Mouse (Mus musculus) monocyte, adult 5-6 weeks (primary cell): ENCODE data around the gene Atg4d. TPM values are rescaled to one million over a fixed set of nuclear protein-coding genes. Genes with fewer than 3 reads are reported as not detected.
"Not testable (repeated sequence)": the region's sequence is repeated elsewhere in the genome, so short reads cannot be mapped to it uniquely, and the experiment has no call there.

ENCODE experiments used
- ATAC-seq: fragments of 153-309, 156-312 bp; replicated peaks from 2 replicates; pipeline ENCODE4 v1.8.0; 2017; ENCODE audit warnings: mild to moderate bottlenecking; ENCODE audit not compliant: low TSS enrichment, insufficient number of reproducible peaks, severe bottlenecking, poor library complexity, low FRiP score
- total RNA-seq: library from RNA; stranded (forward); fragments of 200-1000, 200-491, 200-594 nt; gene quantifications from 3 replicates; pipeline ENCODE4 v1.2.3, GENCODE M21; 2017

Atg4d gene
- total RNA-seq, 1 experiment from 2014 or later, result 34.6 TPM

DNA sequence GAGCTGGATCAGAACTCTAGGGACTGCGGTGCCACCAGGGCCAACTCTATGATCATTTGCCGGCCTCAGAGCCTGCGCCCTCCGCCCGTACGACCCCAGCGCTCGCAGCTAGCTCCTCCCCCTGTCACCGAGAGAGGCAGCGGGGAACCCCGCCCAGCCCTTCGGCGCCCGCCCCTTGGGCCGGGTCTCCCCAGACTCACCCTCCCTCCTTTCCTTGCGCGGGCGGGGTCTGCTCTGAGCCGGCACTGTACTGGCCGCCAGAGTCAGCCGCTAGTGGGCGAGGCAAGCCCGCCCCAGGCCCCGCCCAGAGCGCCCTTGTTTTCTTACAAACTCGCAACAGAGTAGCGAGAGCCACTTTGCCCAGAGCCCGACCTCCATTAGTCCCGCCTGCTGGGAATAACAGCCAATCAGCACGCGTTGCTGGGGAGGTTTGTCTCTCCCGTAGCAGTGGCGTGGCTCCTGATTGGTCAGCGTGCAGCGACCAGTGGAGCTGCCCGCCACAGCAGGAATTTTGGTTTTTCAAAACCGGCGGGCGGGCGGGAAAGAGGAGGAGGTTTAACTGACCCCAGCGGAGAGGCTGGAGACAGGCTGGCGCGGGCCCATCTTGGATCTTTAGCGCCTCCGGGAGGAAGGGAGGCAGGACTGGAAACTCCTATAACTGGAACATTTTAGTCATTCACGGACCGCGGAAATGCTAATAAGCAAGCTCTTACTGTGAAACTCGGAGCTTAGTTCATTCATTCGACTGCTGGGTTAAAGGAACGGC lies 26.1 kb downstream of the Atg4d start, which contains the start of gene Cdkn2d:
Gene Cdkn2d (minus strand): TSS at position 386 of the 766 bp plus-strand sequence.
- ATAC-seq, result peak; percentile 80

GRCm38 (mm10) chr9:21291868-21292267 lies 26.8 kb downstream of the Atg4d start:
- ATAC-seq, result not testable (repeated sequence)

DNA sequence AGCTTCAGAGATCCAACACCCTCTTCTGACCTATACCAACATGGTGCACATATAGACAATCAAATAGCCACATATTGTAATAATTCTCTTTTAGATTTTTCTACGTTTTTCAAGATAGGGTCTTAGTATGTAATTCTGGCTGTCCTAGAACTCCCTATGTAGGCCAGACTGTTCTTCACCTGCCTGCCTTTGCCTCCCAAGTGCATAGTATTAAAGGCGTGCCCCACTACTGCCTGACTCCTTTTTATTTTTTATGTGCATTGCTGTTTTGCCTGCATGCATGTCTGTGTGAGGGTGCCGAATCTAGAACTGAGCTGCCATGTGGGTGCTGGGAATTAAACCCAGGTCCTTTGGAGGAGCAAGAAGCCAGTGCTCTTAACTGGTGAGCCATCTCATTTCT lies 27.2 kb downstream of the Atg4d start:
- no peak for ATAC-seq

DNA sequence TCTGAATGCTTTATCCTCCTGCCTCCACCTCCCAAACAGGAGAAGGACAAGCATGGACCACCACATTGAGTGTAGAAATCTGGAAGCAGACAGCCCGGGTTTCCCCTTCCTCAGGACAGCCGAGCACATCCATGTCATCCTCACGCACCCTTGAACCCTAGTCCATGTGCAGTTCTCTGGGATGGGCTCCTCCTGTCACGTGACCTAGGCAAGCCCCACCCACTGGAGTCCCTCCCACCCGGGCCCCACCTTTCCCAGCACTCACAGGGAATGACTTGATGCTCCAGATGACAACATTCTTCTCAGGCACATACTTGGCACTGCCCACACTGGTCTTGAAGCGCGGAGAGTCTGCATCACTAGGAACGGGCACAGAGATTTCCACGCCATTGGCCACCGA lies 33.9 kb downstream of the Atg4d start:
- ATAC-seq, result no peak

GRCm38 (mm10) chr9:21305065-21305464 lies 40.0 kb downstream of the Atg4d start:
- ATAC-seq, result no peak

DNA sequence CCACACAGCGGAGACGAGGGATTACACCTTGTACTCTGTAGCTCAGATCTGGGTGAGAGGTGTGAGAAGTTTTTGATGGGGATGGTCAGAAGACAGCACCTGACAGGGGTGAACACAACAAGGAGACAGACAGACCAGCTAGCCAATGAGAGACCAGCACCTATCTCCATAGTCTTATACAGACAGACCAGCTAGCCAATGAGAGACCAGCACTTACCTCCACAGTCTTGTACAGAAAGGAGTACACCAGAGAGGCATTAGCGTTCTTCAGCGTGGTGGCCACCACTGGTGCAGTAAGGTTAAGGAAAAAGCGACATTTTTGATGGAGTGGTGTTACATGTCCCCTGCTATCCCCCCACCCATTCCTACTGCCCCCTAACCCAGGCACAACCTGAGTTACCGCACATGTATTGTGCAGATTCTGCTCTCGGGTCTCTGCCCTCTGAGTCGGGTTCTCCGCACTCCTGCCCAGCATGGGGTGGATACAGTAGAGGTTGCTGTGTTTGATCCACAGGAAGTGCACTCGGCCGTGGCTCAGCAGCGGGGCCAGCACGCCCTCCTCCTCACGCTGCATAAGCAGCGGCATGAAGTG lies 44.2 kb downstream of the Atg4d start:
- peak; percentile 88 for ATAC-seq

GRCm38 (mm10) chr9:21311695-21312094 lies 46.6 kb downstream of the Atg4d start:
- no peak for ATAC-seq

DNA sequence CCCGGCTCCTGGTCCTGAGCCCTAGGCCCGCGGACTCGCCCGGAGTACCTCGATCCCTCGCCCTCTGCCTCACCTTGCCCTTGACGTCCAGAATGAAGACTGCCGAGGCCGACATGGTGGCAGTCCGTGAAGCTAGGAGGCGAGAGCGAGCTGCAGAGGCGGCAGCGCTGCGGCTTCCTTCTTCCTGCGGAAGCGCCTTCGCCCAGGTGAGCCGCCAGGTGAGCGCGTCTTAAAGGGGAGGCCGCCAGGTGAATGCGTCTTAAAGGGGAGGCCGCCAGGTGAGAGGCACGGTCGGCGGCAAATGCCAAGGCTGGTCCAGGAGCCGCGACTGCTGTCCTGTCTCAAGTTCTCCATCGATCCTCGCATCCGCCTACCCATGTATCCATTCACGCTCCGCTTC lies 47.0 kb downstream of the Atg4d start, which contains the start of gene Ap1m2:
Gene Ap1m2 (minus strand): TSS at position 204 of the 400 bp plus-strand sequence.
- no peak for ATAC-seq

- peak; percentile 71 for ATAC-seq
These were observed 48.3 kb downstream of the Atg4d start for GRCm38 (mm10) chr9:21313394-21313793.

- ATAC-seq, result no peak
These were observed 49.5 kb downstream of the Atg4d start for GRCm38 (mm10) chr9:21314367-21315140.

DNA sequence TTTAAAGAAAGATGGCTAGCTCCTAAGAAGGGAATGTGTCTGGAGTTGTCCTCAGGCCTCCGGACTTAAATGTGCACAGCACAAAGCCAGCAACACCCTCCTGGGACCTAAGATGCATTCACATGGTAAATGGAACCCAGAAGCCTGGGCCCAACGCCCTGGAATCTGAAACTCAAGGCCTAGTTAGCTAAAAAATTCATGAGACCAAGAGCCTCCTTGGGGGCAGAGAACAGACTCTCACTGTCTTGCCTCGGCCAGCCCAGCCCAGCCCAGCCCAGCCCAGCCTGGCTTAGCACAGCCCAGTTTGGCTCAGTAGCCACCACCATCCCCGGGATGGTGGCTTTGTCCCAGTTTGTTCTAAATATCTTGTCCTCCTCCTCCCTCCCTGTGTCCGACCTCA lies 50.3 kb downstream of the Atg4d start:
- ATAC-seq, result no peak

DNA sequence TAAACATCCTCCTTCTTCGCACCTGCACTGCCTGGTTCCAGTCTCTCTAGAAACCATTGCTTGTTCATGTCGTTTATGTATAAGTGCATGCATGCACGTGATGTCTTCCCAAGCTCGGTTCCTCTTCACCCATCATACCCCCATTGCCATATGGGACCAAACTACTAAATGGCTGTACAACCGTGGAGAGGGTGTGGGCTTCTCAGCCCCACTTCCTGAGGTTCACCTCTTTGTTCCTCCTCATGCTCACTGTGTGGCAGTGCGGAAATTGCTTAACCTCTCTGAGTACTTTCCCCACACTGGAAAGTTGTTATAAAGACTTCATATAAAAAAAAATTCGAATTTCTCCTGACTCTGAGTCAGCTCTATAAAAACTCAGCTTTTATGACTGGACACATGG lies 51.6 kb downstream of the Atg4d start:
- ATAC-seq, result peak; percentile 70

GRCm38 (mm10) chr9:21318792-21319191 lies 53.7 kb downstream of the Atg4d start:
- no peak for ATAC-seq

GRCm38 (mm10) chr9:21319503-21319902 lies 54.4 kb downstream of the Atg4d start:
- no peak for ATAC-seq

- ATAC-seq, result no peak
These were observed 55.2 kb downstream of the Atg4d start for GRCm38 (mm10) chr9:21320280-21320618.

DNA sequence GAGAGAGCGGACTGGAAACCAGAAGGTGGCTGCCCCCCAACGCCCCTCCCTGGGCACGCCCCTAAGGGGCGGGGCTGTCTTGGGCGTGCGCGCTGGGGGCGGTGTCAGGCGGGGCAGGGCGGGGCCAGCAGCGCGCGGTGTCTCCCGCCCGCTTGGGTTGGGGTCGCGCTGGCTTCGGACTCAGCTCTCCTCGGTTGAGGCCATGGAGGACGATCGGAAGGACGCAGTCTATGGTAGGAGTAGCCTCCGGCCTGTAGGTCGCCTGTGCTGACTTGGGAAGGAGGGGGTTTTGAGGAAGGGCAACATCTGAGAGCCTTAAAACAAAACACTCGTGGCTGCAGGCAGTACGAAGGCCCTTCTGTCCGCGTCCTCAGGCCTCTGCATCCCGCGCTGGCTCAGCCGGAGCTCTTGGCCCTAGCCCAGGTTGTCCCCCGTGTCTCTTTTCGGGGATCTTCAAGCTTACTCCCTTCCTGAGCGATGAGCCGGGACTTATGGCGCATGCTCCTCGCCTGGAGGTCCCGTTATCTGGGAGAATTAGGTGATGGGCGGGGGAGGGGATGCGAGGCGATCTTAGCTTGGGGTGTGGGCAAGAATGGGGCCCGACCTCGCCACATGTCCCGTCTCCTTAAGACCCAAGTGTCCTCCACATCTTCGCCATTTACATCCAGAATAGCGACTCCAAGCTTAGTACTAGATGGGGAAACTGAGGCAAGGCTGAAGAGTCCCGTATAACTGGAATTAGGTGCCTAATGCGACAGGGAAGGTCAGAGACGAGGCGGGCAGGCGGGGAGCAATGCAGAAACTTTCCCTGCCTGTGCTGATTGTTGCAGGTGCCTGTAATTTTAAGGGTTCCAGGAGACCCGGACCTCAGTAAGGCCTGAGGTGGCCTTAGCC lies 55.8 kb downstream of the Atg4d start, which contains the start of gene Slc44a2:
Gene Slc44a2 (plus strand): TSS at position 80 of the 894 bp plus-strand sequence.
- ATAC-seq, result peak; percentile 64

DNA sequence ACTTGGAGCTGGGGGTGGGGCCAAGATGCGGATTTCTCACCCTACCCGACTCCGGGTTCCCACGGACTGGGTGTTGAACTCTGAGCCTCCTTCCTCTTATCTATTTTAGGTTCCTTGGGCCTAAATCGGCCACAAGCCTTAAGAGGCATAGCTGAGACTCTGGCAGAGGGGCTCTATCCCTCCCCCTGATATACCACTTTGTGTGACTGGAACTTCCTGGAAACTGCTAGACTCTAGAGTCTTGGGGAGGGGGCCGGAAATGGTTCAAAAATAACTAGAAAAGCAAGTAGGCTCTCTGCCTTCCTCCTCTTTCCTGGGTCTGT lies 56.4 kb downstream of the Atg4d start:
- ATAC-seq, result peak; percentile 68

- ATAC-seq, result no peak
These were observed 57.3 kb downstream of the Atg4d start for GRCm38 (mm10) chr9:21322211-21322916.
